In genomic region chr11:90168338-90169065, GRCm38 (mm10) we compare ENCODE assay signal across 8 mouse cellular contexts. TPM values are rescaled to one million over a fixed set of nuclear protein-coding genes. Genes with fewer than 3 reads are reported as not detected.
DNase-seq lines count a peak whose midpoint lies in the region.

No protein-coding gene starts in this region.

- intact Hi-C loops in gastrocnemius, postnatal 36 days (cut with DNase I) = loop anchor here (1.0 to 5.0 kb wide), 3 partner anchors 131 to 180 kb away; no protein-coding TSS in a partner anchor

- peak; percentile 2 for DNase-seq in cerebellum, adult 11 months
- no peak for DNase-seq in cerebellum, adult 8-10 months
- DNase-seq in kidney, postnatal 10 days = peak; percentile 36
- DNase-seq in kidney, adult 11 months = no peak
- peak; percentile 49 for DNase-seq in testis, postnatal 10 days (ENCODE audit: low spot score)
- DNase-seq in testis, postnatal 14 days (ENCODE audit: low spot score) = no peak
- DNase-seq in urinary bladder, postnatal 36 days (ENCODE audit: low spot score in 2 of 2) = no peak
- no peak for DNase-seq in gastrocnemius, postnatal 36 days

RNA-seq across cellular contexts. Expression of gene Gm45716, which starts 19.0 kb away (rescaled TPM):
- 1 to 10 TPM; 1.7 to 2.1 TPM for total RNA-seq in gastrocnemius, postnatal 36 days (2021)

Comparison
In these comparisons a context has a peak if more than half of its experiments do, and no peak if none do; other contexts are left out.
1. DNase-seq: peak in cerebellum, adult 11 months (single experiment), kidney, postnatal 10 days (single experiment) and testis, postnatal 10 days (single experiment); none in cerebellum, adult 8-10 months (single experiment), kidney, adult 11 months (single experiment), testis, postnatal 14 days (single experiment), urinary bladder, postnatal 36 days (0 of 2) and gastrocnemius, postnatal 36 days (0 of 2).